Mouse (Mus musculus) heart, postnatal 0 days (tissue): ENCODE results near the gene 1810010H24Rik. TPM values are rescaled to one million over a fixed set of nuclear protein-coding genes. Genes with fewer than 3 reads are reported as not detected.
A peak's percentile ranks its signal among the peaks of the same experiment; 100 is the strongest.
"Not testable (repeated sequence)": the region's sequence is repeated elsewhere in the genome, so short reads cannot be mapped to it uniquely, and the experiment has no call there.

ENCODE experiments used
- ATAC-seq: fragments of 200-750 bp; cut with Nextera tagmentation; 2 replicates; pipeline ENCODE4 v1.8.0; 2017; ENCODE audit warnings: low read depth, moderate number of reproducible peaks, moderate library complexity; ENCODE audit not compliant: insufficient read depth
- DNase-seq: peaks from one replicate; pipeline ENCODE4 v3.0.0-alpha.2; 2016; ENCODE audit warnings: low spot score
- H3K27ac ChIP-seq: fragments of 300-500 bp; sonication (generic); 2 replicates; pipeline ENCODE4 v1.5.1; 2014; ENCODE audit warnings: low read depth, mild to moderate bottlenecking
- H3K27me3 ChIP-seq: fragments of 300-500 bp; sonication (generic); 2 replicates; pipeline ENCODE4 v1.6.1; 2014; ENCODE audit warnings: low read length, mixed read lengths; ENCODE audit not compliant: control insufficient read depth, insufficient read depth
- H3K36me3 ChIP-seq: fragments of 300-500 bp; sonication (generic); replicated peaks from 2 replicates; pipeline ENCODE4 v1.6.1; 2014; ENCODE audit warnings: low read length, mixed read lengths; ENCODE audit not compliant: control insufficient read depth, insufficient read depth
- H3K4me1 ChIP-seq: fragments of 300-500 bp; sonication (generic); 2 replicates; pipeline ENCODE4 v1.6.1; 2014; ENCODE audit warnings: antibody characterized with exemption; ENCODE audit not compliant: control insufficient read depth, insufficient read depth
- H3K4me2 ChIP-seq: fragments of 300-500 bp; sonication (generic); 2 replicates; pipeline ENCODE4 v1.6.1; 2014; ENCODE audit warnings: low read depth, mild to moderate bottlenecking, low read length, moderate library complexity
- H3K4me3 ChIP-seq: fragments of 300-500 bp; sonication (generic); 2 replicates; pipeline ENCODE4 v1.5.1; 2014; ENCODE audit warnings: low read depth, low read length
- H3K9ac ChIP-seq: fragments of 300-500 bp; sonication (generic); replicated peaks from 2 replicates; pipeline ENCODE4 v1.6.1; 2014; ENCODE audit warnings: low read depth, low read length, mixed read lengths
- H3K9me3 ChIP-seq: fragments of 300-500 bp; sonication (generic); replicated peaks from 2 replicates; pipeline ENCODE4 v1.6.1; 2016; ENCODE audit warnings: low read length; ENCODE audit not compliant: control insufficient read depth
- CTCF ChIP-seq: IDR thresholded peaks from 2 replicates; pipeline ENCODE4 v1.5.1; 2016; ENCODE audit warnings: antibody characterized with exemption, control low read depth, low read depth
- EP300 ChIP-seq: IDR thresholded peaks from 2 replicates; pipeline ENCODE4 v1.6.1; 2016; ENCODE audit warnings: antibody characterized with exemption, low read depth
- WGBS: fragments of 180-500 bp; shearing (Covaris S2); extraction: QIAGEN DNeasy Blood & Tissue Kit; methylation state at CpG from one replicate; pipeline ENCODE4 v1.1.7; 2014; 5-methylcytosine and 5-hydroxymethylcytosine counted together
- polyA plus RNA-seq: library from polyadenylated mRNA; unstranded; fragments of >200 nt; fragmentation: Nextera tagmentation; extraction: Ambion mirVana; gene quantifications from 2 replicates; pipeline ENCODE4 v1.2.1, GENCODE M21; 2015
- total RNA-seq: library from RNA; depleted of rRNA; stranded (reverse); fragments of >200 nt; gene quantifications from 2 replicates; pipeline ENCODE4 v1.2.3, GENCODE M21; 2014; ENCODE audit warnings: low replicate concordance

Gene 1810010H24Rik
- total and polyA plus RNA-seq, 2 experiments from 2014 or later, result 1.7 to 2.6 TPM

GRCm38 (mm10) chr11:107011171-107011570, 14.3 kb upstream of the 1810010H24Rik start:
- Histone ChIP-seq H3K27ac (no peak overlapping the region), H3K9ac (no peak overlapping the region), H3K9me3 (no peaks in the 10 kb centered on the region), H3K4me1 (no peaks in the 10 kb centered on the region), H3K27me3 (no peaks in the 10 kb centered on the region), H3K36me3 (no peaks in the 10 kb centered on the region), H3K4me2 (no peak overlapping the region), H3K4me3 (no peak overlapping the region)
- TF ChIP-seq CTCF (no peak), EP300 (no peak)
- WGBS, result 79% methylated on average over 7 of the region's 7 CpGs
- no peak for DNase-seq
- no peak for ATAC-seq

DNA sequence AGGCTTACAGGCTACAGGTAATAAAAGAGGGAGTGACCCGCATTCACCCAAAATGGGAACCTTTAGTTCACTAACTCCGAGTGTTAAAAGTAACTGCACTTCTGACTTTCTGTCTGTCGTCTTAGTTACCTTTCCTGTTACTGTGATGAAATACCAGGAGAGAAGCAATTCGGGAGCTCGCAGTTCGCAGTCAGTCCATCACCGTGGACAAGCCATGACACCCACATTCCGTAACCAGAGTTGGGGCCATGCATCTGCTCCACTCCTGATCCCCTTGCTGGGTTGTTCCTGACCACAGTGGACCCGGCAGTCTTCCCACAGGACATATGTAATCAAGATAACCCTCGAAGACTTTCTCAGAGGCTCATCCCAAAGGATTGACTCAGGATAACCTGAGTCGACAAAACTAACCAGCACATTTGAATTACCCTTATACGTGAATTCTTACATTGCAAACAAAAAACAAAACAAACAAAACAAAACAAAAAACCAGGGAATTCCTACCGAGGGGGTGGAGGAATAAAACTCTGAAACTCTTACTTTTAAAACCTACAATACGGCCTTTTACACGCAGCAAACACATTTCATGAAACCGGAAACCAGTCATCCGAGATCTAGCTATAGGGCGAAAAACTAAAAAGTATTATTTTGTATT, 13.7 kb upstream of the 1810010H24Rik start:
- H3K4me2 ChIP-seq, result peak overlapping the region; percentile 65
- DNase-seq, result no peak
- H3K4me3 ChIP-seq, result peak overlapping the region; percentile 59
- H3K9me3 ChIP-seq, result no peaks in the 10 kb centered on the region
- H3K9ac ChIP-seq, result peak overlapping the region; percentile 79
- ATAC-seq, result no peak
- H3K27me3 ChIP-seq, result no peaks in the 10 kb centered on the region
- H3K36me3 ChIP-seq, result no peaks in the 10 kb centered on the region
- TF ChIP-seq EP300 (no peak), CTCF (no peak)
- peak overlapping the region; percentile 96 for H3K27ac ChIP-seq
- H3K4me1 ChIP-seq, result no peaks in the 10 kb centered on the region
- whole genome bisulfite sequencing, result 29% methylated on average over 18 of the region's 18 CpGs

- Histone ChIP-seq H3K36me3 (no peaks in the 10 kb centered on the region), H3K9ac (peak overlapping the region; percentile 79), H3K4me2 (peak overlapping the region; percentile 65), H3K4me1 (no peaks in the 10 kb centered on the region), H3K27me3 (no peaks in the 10 kb centered on the region), H3K9me3 (no peaks in the 10 kb centered on the region), H3K27ac (peak overlapping the region; percentile 96), H3K4me3 (peak overlapping the region; percentile 59)
- TF ChIP-seq EP300 (peak; percentile 51; the same call in 1 of the 2 replicates), CTCF (no peak)
- WGBS, result under 1% methylated on average over 37 of the region's 37 CpGs
- ATAC-seq (peak; percentile 93), DNase-seq (peak; percentile 95)
Observed at GRCm38 (mm10) chr11:107012324-107013017, 13.0 kb upstream of the 1810010H24Rik start.

GRCm38 (mm10) chr11:107014020-107014585, 11.4 kb upstream of the 1810010H24Rik start:
- Histone ChIP-seq H3K4me3 (no peak overlapping the region), H3K4me2 (no peak overlapping the region), H3K9ac (no peak overlapping the region), H3K27ac (no peak overlapping the region), H3K27me3 (no peaks in the 10 kb centered on the region), H3K9me3 (no peaks in the 10 kb centered on the region), H3K4me1 (no peaks in the 10 kb centered on the region), H3K36me3 (no peaks in the 10 kb centered on the region)
- WGBS, result 73% methylated on average over 11 of the region's 11 CpGs
- DNase-seq (no peak), ATAC-seq (no peak)
- TF ChIP-seq CTCF, result no peak
- TF ChIP-seq EP300, result no peak

GRCm38 (mm10) chr11:107014597-107015309, 10.7 kb upstream of the 1810010H24Rik start:
- TF ChIP-seq CTCF (peak; percentile 40), EP300 (no peak)
- no peaks in the 10 kb centered on the region for H3K4me1 ChIP-seq
- no peaks in the 10 kb centered on the region for H3K9me3 ChIP-seq
- ATAC-seq (no peak), DNase-seq (no peak)
- no peak overlapping the region for H3K9ac ChIP-seq
- 0 out of 2 replicates have a peak overlapping the region, but pooled peaks have one; percentile 14 for H3K4me2 ChIP-seq
- H3K27me3 ChIP-seq, result no peaks in the 10 kb centered on the region
- H3K4me3 ChIP-seq, result no peak overlapping the region
- H3K27ac ChIP-seq, result no peak overlapping the region
- 38% methylated on average over 14 of the region's 14 CpGs for WGBS
- no peaks in the 10 kb centered on the region for H3K36me3 ChIP-seq

DNA sequence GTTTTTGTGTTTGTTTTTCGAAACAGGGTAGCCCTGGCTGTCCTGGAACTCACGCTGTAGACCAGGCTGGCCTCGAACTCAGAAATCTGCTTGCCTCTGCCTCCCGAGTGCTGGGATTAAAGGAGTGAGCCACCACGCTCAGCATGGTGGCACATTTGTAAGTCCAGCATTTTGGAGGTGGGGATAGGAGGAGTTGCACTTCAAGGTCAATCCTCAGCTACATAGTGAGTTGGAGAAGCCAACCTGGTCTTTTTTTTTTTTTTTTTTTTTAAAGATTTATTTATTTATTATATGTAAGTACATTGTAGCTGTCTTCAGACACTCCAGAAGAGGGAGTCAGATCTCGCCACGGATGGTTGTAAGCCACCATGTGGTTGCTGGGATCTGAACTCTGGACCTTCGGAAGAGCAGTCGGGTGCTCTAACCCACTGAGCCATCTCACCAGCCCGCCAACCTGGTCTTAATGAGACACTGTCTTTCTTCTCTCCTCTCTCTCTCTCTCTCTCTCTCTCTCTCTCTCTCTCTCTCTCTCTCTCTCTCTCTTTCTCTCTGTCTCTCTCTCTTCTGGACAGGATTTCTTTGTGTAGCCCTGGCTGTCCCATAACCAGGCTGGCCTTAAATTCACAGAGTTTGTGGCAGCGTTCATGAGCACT, 9.8 kb upstream of the 1810010H24Rik start:
- not testable (repeated sequence) for H3K9ac ChIP-seq, H3K4me1 ChIP-seq, H3K4me3 ChIP-seq, DNase-seq, H3K4me2 ChIP-seq, H3K27me3 ChIP-seq, H3K9me3 ChIP-seq, H3K27ac ChIP-seq, H3K36me3 ChIP-seq, ATAC-seq
- WGBS, result 77% methylated on average over 11 of the region's 11 CpGs
